Mouse (Mus musculus) cerebellum, adult 11 months (tissue): Measurements from ENCODE around the gene Aurka.

Source experiments
- DNase-seq: peaks from one replicate; pipeline ENCODE4 v3.0.0; 2022

Aurka gene

DNA sequence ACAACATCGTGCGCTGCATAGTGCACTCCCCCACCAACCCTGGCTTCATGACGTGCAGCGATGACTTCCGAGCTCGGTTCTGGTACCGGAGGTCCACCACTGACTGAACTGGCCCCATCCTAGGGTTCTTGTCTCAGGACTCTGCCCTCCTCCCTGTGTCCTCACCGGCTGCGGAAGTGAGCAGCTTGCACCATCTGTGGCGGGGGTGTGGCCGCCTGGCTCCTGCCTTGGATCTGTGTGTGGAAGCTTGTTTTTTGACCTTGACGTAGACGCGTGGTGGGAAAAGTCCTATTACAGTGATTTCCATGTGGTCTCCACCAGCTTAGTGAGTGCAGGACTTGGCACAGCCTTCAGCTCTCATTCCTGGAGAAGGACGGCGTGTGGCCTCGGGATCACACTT is 10.2 kb upstream of the Aurka start:
- DNase-seq: no peak

DNA sequence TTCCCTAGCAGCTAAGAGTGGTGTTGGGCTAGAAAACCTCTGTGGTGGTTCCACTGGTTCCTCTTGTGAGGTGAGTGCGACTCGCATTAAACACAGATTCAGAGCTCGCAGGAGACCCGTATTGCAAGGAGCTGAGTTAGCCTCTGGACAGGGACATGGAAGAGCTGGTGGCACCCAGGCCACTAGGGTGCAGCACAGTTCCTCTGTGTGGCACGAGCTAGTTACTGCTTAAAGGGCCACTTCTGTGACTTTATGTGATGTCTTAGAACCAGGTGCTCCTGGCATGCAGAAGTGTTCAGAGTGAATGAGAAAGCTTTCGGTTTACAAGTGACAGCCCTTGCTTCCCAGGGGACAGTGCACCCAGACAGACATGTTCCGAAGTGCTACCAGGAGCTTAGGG is 8.0 kb upstream of the Aurka start:
- DNase-seq: no peak

DNA sequence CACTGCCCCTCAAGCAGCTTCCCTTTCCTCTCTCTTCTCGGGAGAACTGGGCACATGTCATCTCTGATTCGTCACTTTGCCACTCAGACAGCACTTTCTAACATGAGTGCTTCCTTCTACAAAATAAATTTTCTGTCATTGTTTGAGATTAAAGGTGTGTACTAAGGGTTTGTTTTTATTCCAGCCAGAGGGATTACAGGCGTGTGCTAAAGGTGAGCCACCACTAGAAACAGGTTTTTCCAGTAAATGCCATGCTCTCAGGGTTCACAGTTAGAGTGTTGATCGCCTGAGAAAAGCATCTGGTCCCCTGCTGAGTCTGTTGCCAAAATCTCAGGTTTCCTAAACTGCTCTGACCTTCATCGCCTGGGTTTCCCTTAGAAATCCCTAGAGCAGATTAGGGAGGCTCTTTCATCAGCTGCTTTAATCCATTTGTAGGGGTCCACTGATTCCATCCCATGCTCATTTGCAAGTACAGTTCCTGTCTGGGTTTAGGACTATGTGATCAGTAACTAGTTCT is 6.7 kb upstream of the Aurka start:
- DNase-seq: no peak

DNA sequence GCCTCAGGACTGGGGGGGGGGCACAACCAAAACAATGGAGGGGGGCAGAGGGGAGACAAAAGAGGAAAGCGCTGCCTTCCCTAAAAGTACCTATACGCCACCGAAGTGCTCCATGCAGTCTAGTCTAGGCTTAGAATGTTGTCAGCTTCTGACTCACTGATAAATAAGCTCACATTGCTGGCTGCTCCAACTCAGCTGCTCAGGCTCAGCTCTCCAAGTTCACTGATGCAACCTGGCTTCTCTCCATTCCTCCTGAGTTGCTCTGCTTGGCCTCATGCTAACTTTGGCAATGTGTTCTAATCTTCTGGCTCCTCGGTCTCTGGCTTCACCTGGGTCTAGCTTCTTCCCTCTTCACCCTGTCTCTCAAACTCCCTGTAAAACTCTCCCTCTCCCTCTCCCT is 6.2 kb upstream of the Aurka start:
- no peak for DNase-seq

DNA sequence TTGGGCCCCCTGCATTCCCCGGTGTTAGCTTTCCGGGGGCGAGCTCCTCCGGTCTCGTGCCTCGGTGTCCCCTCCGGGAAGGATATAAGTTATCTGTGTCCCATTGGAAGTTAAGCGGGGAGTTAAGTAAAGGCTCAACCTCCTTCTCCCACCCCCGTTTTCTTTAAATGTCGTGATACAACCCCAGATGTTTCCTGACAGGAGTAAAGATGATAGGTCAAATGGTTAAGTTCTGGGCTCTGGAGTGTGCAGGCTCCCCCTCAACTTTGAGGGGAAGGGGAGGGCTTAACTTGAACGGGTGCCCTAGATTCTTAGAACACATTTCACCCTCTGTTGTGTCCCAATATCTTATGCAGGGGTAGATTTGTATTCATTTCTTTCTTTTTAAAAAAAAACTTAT is 923 bp upstream of the Aurka start:
- DNase-seq: no peak

DNA sequence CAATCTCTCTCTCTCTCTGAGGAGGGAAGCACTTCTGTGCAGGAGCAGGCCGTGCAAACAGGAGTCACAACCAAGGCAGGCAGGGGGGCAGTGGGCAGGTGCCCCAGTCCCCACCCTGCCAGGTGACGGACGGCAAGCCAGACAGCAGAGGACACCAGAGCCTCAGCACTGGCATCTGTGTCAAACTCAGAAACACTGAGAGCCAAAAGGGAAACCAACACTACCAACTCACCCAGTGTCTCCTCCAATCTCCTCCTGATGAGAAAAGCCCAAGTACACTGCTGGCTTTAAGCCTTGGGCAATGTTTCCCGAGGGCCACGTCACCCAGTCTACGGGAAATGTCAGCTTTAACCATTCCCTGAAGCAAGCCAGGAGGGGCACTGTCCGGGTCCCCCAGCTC is 7.2 kb downstream of the Aurka start:
- no peak for DNase-seq

DNA sequence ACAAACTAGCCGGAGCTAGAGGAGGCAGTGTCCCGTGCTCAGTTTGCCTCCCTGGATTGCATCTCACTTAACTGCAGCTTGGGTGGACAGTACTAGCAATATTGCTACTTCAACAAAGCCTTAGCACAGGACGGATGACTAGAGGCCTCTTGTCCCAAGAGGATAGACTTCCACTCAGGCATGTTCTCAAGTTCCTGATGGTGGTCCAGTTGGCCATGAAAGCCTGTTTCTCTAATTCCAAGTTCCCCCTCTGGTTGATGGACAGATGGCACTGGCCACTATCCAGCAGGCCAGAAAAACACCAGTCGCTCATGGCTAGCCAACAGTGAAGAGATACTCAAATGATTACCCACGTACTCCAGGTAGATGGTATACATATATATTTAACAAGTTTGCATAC is 14.5 kb downstream of the Aurka start:
- no peak for DNase-seq

DNA sequence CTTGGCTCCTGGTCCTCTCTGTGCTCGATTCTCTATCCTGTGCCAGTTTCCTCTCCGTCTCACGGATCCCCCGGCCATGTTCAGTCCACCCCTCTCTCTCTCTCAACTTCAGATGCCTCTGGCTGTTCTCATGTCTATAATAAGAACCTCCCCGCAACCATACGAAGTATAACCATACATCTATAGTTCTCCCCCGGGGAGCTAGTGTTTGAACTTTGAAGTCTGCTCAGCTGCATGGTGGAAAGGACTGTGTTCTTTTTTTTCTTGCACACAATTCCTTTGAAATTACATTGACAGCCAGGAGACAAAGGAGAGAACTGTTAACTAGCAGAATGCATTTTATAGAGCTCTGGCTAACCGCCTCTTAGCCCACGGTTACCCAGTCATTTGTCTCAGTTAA is 15.6 kb downstream of the Aurka start:
- DNase-seq: no peak

DNA sequence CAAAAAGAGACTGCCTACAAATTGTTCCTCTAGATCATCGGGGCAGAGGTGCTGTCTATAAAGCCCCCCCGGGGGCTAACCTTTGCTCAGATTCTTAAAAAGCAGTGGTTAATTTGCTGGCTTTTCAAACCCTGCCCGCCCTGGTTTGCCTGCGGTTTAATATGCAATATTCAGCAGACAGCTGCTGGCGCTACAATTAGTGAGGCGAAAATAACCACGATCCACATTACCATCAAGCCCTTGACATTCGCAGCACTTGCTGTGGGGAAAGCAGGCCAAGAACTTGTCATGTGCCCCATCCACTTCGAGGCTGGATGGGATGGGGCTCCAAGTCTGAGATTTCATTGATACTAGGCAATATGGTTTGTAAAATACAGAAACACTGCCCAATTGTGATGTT is 17.1 kb downstream of the Aurka start:
- no peak for DNase-seq

DNA sequence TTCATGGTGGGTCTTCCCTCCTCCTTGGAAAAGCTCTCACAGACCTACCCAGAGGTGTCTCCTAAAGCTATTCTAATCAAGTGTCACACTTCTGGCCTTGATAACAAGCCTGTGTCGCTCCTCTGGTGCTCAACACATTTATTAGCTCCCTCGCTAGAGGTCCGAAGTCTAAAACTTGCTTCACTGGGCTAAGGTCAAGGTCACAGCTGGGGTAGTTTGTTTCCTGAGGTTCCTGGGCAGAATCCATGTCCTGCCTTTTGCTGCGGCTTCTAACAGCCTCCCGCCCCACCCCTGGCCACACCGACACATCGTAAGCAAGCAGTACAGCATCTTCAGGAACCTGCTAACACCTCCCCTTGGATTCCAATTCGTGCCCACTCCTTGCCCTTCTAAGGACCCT is 19.6 kb downstream of the Aurka start:
- no peak for DNase-seq

DNA sequence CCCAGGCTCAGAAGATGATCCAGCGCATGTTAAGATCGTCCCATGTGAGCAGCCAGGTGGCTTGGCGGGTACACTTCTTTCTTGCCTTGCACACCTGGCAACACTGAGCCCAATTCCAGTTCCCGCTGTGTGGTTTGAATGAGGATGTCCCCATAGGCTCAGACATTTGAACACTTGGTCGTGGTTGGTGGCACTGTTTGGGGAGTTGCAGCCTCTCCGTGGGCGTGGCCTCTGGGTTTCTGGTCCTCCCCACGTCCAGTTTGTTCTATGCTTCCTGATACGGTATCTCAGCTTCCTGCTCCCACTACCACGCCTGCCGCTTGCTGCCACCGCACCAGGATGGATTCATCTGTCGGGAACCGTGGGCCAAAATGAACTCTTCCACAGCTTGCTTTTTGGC is 20.6 kb downstream of the Aurka start:
- no peak for DNase-seq

DNA sequence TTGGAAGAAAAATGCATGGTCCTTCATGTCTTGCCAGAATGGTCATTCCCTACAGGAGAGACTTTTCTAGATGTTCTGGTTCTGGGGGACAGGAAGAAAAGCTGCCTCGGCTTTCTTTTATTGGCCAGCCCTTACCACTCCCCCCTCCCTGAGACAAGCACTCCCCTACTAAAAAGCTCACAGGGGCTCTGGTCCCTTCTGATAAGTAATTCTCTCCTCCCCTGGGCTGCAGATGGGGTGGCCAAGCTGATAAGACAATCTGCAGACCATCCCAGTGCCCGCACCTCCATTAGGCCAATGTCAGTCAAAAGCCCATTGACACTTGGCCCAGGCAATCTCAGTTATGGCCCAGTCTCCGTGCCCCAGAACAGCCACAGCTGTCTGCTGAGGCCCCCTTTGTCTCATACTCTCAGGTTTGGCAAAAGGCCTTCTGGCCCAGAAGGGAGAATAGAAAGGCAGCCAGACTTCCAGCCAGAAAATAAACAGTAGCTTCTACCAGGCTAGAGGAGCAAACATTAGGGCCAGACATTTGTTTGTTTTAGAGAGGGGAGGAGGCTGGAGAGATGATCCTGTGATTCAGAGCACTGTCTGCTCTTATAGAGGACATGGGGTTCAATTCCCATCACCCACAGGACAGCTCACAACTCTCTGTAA is 21.9 kb downstream of the Aurka start:
- DNase-seq: no peak

DNA sequence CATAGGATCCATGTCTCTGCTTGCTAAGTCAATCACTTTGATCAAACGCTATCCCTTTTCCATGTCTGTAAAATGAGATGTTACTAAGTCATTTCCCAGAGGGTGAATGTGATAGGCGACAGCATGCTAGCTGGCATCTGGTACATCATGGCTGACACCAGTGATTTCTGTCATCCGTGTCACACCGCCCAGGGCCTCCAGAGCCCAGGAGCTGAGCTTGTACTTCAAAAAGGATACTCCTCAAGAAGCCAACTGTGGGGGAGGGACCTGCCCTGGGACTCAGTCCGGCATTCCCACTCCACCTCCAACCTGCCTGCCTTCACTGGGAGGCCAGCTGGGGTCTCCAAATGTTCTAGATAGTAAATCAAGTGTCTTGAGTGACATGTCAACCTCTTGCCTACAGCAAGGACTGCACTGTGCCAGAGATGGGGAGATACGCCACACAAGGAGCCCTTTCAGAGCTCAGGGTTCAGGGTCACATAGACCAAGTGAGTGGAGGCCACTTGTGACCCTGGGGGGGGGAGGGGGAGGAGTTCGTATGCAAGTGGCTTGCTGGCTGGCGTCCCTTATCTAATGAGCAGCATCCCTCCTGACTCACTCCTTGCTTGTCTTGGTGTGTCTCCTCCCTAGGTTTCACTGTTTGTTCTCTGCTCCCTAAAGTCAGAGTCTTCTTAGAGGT is 23.3 kb downstream of the Aurka start:
- DNase-seq: no peak

DNA sequence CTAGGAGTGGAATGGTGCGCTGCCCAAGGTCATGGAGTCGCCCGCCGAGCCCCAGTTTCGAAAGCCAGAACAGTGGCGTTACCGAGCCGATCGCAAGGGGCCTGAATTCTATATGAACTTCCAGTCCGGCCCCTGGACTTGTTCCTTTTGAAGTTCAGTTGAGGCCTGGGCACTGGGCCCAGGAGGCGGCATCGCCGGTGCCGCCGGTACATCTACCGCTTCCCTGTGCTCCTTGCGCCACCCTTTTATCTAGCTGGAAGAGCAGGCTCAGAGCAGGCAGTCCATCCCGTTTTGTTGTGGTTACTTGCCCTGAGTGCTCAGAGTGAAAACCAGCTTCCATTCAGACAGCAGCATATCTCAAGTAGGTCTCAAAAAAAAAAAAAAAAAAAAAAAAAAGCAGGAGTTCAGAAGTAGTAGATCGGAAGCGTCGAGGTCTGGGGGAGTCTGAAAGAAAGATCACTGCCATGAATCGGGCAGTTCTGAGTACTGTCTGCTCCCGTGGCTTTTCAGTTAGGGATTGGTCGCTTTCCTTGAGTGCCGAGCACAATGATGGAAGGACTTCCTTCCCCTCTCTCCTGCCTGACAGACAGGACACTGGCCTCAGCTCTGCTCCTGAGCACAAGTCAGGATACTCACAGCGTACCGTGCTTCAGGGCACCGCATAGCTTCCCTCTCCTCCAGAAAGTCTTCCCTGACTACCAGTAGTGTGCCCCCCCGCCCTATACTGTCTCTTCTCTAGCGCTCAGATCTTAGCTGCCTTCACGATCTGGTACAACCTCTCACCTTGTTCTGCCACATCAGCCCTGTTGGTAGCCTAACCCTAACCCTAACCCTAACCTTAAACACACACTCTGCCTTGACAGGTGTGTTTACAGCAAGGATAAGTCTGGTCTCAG is 24.1 kb downstream of the Aurka start:
- peak; percentile 40 for DNase-seq

DNA sequence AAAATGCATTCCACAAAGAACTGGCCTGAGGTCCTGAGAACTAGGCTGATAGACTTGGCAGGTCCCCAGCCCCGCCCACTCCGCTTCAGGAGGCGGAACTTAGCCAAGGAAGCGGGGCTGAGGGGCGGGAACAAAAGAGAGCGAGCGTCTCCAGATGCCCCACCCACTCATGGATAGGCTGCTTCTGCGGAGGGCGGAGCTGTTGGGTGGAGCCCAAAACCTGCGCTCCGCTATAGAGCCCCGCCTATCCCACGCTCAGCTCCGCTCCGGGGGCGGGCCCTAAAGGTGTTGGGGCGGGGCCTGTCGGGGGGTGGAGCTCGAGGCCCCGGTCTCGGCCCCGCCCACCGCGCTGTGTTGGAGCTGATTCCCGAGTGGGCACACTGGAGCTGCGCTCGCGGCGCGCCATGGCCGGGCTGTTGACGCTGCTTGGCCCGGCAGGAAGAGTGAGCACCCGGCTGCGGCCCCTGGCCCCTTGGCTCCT is 25.0 kb downstream of the Aurka start, which contains the start of gene Fam210b:
Gene Fam210b (plus strand): TSS at position 308 of the 481 bp plus-strand sequence.
- peak; percentile 93 for DNase-seq

DNA sequence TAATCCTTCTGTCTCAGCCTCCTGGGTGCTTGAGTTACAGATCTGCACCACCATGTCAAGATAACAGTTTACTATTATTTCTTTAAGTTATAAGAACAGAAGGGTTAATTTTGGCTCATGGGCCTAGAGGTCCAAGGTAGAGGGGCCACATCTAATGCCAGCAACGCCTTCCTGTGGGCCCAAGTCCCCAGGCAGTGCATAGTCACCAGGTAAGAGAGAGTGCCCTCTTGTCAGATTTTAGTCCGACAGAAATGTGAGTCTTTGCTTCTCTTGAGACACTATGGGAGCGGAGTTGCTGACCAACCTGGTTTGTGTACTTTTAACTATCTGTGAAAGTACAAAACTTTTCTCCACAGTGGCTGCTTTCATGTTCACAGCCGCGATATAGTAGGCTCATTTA is 25.7 kb downstream of the Aurka start:
- peak; percentile 6 for DNase-seq

DNA sequence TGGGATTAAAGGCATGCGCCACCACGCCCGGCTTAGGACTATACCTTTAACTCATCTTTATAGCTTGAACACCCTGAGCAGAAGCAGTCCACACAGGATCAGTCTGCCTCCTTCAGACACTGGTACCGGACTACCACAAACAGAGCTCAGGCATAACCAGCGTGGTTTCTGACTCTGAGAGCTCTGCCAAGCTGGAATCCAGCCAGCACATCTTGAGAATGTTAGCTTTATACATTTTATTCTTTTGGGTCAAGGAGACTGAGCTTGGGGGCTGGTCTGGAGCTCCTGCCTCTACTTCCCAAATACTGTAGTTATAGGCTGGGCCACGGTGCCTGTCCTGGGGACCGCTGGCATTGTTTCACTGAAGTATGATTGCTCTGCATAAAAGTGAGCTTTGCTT is 26.6 kb downstream of the Aurka start:
- peak; percentile 12 for DNase-seq

DNA sequence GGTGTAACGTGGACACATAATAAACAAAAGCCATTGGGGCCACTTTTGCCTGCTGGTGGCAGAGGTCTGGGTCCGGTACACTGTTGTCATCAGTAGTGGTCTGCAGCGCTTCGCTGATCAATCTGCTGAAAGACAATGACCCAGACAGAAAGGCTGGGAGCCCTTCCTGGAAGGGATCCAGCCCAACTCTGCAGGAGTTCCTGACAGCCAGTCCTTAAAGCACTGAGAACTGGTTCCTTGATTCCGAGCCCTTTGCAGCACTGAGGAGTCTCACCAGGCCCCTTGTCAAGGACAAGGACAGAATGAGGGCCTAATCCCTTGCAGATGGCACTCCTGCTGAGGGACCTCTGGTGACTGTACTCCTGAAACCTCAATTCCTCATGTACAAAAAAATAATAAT is 28.7 kb downstream of the Aurka start:
- no peak for DNase-seq

DNA sequence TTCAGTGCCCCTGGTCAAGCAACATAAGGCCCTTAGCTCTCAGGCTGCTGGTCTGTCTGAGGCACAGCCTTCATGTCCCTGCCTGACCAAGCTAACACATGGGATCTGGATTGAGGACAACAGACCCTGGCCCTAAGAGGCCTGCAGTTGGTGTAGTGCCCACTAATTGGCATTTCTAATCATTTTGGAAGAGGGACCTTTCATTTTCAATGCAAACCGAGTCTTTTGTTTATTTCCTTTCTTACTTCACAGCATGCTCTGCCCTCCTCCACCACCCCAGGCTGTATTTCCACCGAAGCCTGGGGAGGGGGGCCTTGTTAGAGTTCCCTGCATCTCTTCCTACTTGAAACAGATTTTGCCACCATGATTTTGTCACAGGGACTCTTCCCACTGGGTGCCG is 29.4 kb downstream of the Aurka start:
- no peak for DNase-seq

DNA sequence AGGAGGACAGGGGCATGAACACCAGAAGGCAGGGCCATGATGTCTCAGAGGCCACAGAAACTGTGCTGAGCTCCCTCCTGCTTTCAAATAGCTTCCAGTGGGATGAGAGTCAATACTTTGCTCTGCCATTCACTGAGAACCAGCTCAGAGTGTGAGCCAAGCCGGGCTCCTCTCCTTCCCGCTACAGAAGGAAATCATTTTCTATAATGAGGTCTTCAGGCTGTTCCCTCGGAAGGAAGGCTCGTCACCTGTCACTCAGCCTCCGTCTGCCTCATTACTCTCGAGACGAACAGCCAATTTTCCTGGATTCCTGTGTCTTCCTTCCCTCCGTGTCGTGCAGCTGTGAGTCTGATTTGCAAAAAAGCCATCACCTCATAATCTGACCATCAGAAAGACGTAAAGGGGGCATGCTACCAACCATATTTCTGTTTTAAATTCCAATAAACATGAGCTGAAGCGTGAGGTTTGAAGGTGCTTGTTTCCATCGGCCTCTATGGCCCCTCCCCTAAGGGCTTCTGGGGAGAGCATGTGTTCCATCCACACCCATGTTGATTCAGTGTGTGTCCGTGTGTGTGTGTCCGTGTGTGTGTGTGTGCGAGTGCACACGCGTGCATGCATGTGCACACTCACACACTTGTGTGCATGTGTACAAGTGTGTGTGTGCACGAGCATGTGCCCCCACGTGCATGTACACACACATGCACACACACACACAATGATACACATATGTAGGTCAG is 32.0 kb downstream of the Aurka start:
- DNase-seq: no peak

DNA sequence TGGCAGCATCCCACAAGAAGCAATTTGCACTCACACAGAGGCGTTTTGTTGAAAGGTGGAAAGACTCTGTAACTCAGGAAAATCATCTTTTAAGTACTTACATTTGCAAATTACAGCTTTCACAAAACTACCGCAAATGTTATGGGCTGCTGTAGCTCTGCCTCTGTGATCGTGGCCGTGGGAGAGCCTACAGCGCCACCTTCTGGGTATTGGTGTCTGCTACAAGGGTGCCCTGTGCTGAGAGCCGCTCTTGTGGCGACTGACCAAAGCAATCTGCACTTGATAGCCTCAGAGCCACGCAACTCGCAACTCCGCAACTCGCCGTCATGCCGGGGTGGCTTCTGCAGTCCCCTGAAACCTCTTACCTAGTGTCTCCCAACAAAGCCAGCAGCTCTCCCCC is 41.2 kb downstream of the Aurka start:
- DNase-seq: peak; percentile 23

DNA sequence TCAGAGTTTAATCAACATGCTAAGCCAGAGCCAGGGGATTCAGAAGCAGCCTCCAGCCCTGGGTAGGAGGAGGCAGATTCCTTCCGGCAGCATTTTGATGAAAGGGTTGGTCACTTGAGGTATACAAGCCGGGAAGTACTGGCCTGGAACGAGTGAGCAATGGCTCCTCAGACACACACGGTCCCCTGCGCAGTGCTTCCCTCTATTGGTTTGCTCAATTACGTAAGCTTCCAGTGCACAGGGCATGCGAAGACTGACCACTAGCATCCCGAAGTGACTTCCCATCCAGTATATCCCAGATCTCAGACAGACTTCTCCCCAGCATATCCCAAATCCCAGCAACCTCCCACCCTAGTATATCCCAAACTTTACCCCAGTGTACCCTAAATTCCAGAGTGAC is 42.1 kb downstream of the Aurka start:
- DNase-seq: no peak

DNA sequence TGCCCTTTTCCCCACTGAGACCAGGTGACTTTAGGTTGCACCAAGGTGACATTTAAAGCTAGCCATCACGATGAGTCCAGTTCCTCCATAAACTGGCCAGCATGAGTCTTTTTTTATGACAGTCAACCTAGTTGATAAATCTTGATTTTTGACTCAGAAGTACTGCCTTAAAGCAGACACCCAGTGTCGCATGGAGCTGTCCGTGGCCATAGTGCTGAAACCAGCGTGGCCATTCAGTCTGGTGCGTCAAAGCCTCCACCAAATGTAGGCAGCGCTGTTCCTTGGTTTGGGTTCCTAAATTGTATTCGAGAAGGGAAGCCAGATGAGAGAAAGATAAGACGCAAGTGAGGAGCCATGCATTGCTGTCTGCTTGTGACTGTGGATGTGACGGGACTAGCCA is 49.5 kb downstream of the Aurka start:
- no peak for DNase-seq
